Mouse (Mus musculus): ENCODE measurements around the gene Gjd2.

DNA sequence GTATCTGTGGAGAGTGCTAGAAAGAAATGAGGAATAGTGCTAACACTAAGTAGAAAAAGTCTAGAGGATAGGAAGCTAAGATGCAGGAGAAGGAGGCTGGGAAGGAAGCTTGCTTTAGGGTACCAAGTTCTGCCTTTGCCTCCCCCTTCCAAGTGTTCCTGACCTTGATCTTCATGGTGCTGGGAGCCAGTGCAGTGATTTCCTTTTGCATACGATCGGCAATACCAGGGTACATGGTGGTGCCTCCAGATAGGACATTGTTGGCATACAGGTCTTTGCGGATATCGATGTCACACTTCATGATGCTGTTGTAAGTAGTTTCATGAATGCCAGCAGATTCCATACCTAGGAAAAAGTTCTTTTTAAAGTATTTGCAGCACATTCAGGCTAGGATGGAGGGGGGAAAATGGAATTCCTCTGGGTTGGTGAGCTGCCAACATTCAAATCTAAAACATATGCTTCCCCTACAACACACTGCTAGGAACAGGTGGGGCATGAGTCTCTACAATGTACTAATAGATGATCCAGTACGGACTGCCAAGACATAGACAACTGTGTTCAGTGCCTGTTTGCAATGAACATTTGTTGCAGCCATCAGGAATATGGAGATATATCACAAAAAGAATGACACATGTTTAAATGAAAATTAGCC is 34.7 kb upstream of the Gjd2 start:
- TF ChIP-seq POLR2A (IDR thresholded peaks at IDR 0.05; ENCODE audit: borderline replicate concordance, control insufficient read depth, low read depth, low read length) (no peak), CTCF (IDR thresholded peaks at IDR 0.05; ENCODE audit: control insufficient read depth, insufficient read depth, low read length) (no peak)
